25 mouse cellular contexts compared by ENCODE assay signal in genomic region chr12:72845946-72846345, GRCm38 (mm10).
DNase-seq lines count a peak whose midpoint lies in the region; ATAC-seq lines count a peak whose summit lies in the region.
"Had no signal": no experiment of that assay in that cellular context is flagged by ENCODE, and none has a peak within 500 bp of the region (broad histone marks: within the 10 kb centered on the region; RNA-seq: fewer than 3 reads in every experiment).

No protein-coding gene starts in this region.

- no peaks in the 10 kb centered on the region for H3K36me3 ChIP-seq in kidney, embryonic 15.5 days
- no peaks in the 10 kb centered on the region for H3K36me3 ChIP-seq in kidney, embryonic 14.5 days (ENCODE audit: control insufficient read depth, insufficient read depth, low read length)
- no peaks in the 10 kb centered on the region for H3K36me3 ChIP-seq in forebrain, embryonic 10.5 days (replicated peaks)
- H3K36me3 ChIP-seq: embryonic facial prominence, embryonic 12.5 days; embryonic facial prominence, embryonic 15.5 days; forebrain, embryonic 12.5 days; forebrain, embryonic 15.5 days; heart, embryonic 10.5 days; heart, embryonic 13.5 days; hindbrain, embryonic 12.5 days; hindbrain, embryonic 15.5 days had no signal

- ATAC-seq in kidney, embryonic 15.5 days (replicated peaks; ENCODE audit: low FRiP score): peak; percentile 65; the same call in 1 of the 2 replicates
- ATAC-seq in kidney, embryonic 14.5 days (ENCODE audit: low FRiP score, low TSS enrichment): no peak
- ATAC-seq: CD4-positive, CD25-positive, alpha-beta regulatory T cell, adult 4 months; forebrain, embryonic 15.5 days had no signal

- H3K9me3 ChIP-seq in kidney, embryonic 15.5 days (replicated peaks): no peaks in the 10 kb centered on the region
- peaks cover 3% of the 10 kb centered on the region; the same call in 1 of the 2 replicates for H3K9me3 ChIP-seq in kidney, embryonic 14.5 days (ENCODE audit: control insufficient read depth, low read length)
- peaks cover 8% of the 10 kb centered on the region for H3K9me3 ChIP-seq in forebrain, embryonic 10.5 days
- H3K9me3 ChIP-seq: embryonic facial prominence, embryonic 15.5 days; forebrain, embryonic 15.5 days; heart, embryonic 10.5 days; heart, embryonic 13.5 days; hindbrain, embryonic 15.5 days had no signal

- peaks cover 54% of the 10 kb centered on the region for H3K27me3 ChIP-seq in kidney, embryonic 15.5 days
- peaks cover 20% of the 10 kb centered on the region; the same call in 1 of the 2 replicates for H3K27me3 ChIP-seq in kidney, embryonic 14.5 days (ENCODE audit: control insufficient read depth, insufficient read depth, low read length)
- peaks cover 83% of the 10 kb centered on the region for H3K27me3 ChIP-seq in forebrain, embryonic 10.5 days (ENCODE audit: poor library complexity, severe bottlenecking)

- no peak overlapping the region for H3K27ac ChIP-seq in kidney, embryonic 15.5 days
- no peak overlapping the region for H3K27ac ChIP-seq in kidney, embryonic 14.5 days (ENCODE audit: low read depth, low read length)
- H3K27ac ChIP-seq in forebrain, embryonic 10.5 days: no peak overlapping the region
- H3K27ac ChIP-seq: embryonic facial prominence, embryonic 12.5 days; embryonic facial prominence, embryonic 15.5 days; forebrain, embryonic 12.5 days; forebrain, embryonic 15.5 days; heart, adult 2 months; heart, embryonic 10.5 days; heart, embryonic 13.5 days; hindbrain, embryonic 12.5 days; hindbrain, embryonic 15.5 days had no signal

- 24% methylated on average over 10 of the region's 10 CpGs for WGBS in kidney, embryonic 15.5 days
- 30% methylated on average over 10 of the region's 10 CpGs for WGBS in kidney, embryonic 14.5 days
- 18% methylated on average over 10 of the region's 10 CpGs for WGBS in forebrain, embryonic 10.5 days

- H3K4me2 ChIP-seq in kidney, embryonic 15.5 days: no peak overlapping the region
- no peak overlapping the region for H3K4me2 ChIP-seq in kidney, embryonic 14.5 days (replicated peaks; ENCODE audit: low read depth, low read length)
- H3K4me2 ChIP-seq: embryonic facial prominence, embryonic 12.5 days; embryonic facial prominence, embryonic 15.5 days; forebrain, embryonic 12.5 days; forebrain, embryonic 15.5 days; heart, embryonic 13.5 days; hindbrain, embryonic 12.5 days; hindbrain, embryonic 15.5 days had no signal

- peaks cover 10% of the 10 kb centered on the region for H3K4me1 ChIP-seq in kidney, embryonic 15.5 days
- H3K4me1 ChIP-seq in kidney, embryonic 14.5 days (ENCODE audit: control insufficient read depth, insufficient read depth, low read length): peaks cover 9% of the 10 kb centered on the region; the same call in 1 of the 2 replicates
- H3K4me1 ChIP-seq in forebrain, embryonic 10.5 days: peaks cover 13% of the 10 kb centered on the region
- H3K4me1 ChIP-seq: embryonic facial prominence, embryonic 12.5 days; forebrain, embryonic 12.5 days had no signal

- H3K4me3 ChIP-seq in kidney, embryonic 15.5 days (replicated peaks): no peak overlapping the region
- no peak overlapping the region for H3K4me3 ChIP-seq in kidney, embryonic 14.5 days (ENCODE audit: low read length)
- H3K4me3 ChIP-seq in forebrain, embryonic 10.5 days: no peak overlapping the region
- H3K4me3 ChIP-seq: embryonic facial prominence, embryonic 12.5 days; embryonic facial prominence, embryonic 15.5 days; forebrain, embryonic 12.5 days; forebrain, embryonic 15.5 days; heart, adult 2 months; heart, embryonic 10.5 days; heart, embryonic 13.5 days; hindbrain, embryonic 12.5 days; hindbrain, embryonic 15.5 days had no signal

- H3K9ac ChIP-seq in kidney, embryonic 15.5 days: no peak overlapping the region
- H3K9ac ChIP-seq in kidney, embryonic 14.5 days (ENCODE audit: low read depth, low read length): no peak overlapping the region
- H3K9ac ChIP-seq: embryonic facial prominence, embryonic 12.5 days; embryonic facial prominence, embryonic 15.5 days; forebrain, embryonic 12.5 days; forebrain, embryonic 15.5 days; heart, embryonic 13.5 days; hindbrain, embryonic 12.5 days; hindbrain, embryonic 15.5 days had no signal

- DNase-seq in kidney, postnatal 4 days: peak; percentile 30 to 46
- DNase-seq in kidney, adult 18-20 months: no peak
- DNase-seq in ES-CJ7 (ENCODE audit: low read depth, low spot score): peak; percentile 34
- peak; percentile 45 for DNase-seq in ZHBTc4 (ENCODE audit: low read depth, low spot score)
- no peak for DNase-seq in cerebellum, postnatal 10 days
- DNase-seq in forebrain, embryonic 10.5 days (ENCODE audit: extremely low spot score, low spot score): no peak
- DNase-seq: adrenal gland, adult 2 months; adrenal gland, postnatal 25 days; cerebellum, adult 11-12 months; cerebellum, adult 8-10 months; cerebellum, postnatal 14 days; gastrocnemius, postnatal 25 days; heart, adult 2 months; heart, postnatal 14 days had no signal

Comparison
In these comparisons a context has a peak if more than half of its experiments do, and no peak if none do; other contexts are left out.
1. DNase-seq: peak in kidney, postnatal 4 days (2 of 2), ES-CJ7 (single experiment) and ZHBTc4 (single experiment); none in kidney, adult 18-20 months (single experiment), cerebellum, postnatal 10 days (0 of 2) and forebrain, embryonic 10.5 days (single experiment).